Mouse (Mus musculus): Measurements from ENCODE around the gene Vmn1r183.
"Not testable (repeated sequence)": the region's sequence is repeated elsewhere in the genome, so short reads cannot be mapped to it uniquely, and the experiment has no call there.

The Vmn1r183 gene

GRCm38 (mm10) chr7:24052660-24053304 is at the start of gene Vmn1r183:
TSS of gene Vmn1r183 (plus strand) at chr7:24053254.
- DNase-seq (ENCODE audit: low read depth, low spot score): no peak

DNA sequence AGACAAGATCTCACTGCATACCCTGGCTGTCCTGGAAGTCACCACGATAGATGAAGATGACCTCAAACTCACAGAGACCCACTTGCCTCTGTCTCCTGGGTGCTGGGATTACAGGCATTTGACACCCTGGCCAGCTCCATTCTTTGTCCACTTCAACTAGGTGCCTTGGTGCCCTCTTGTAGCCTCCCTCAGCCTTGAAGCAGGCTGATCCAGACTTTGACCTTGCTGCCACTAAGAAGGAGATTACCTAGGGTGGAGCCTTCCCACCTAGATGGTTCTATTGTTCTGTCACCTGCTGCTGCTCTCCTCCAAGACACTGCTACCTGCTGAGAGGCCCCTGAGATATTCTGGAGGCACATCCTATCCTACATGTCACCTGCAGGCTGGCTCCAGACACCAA is 21.4 kb downstream of the Vmn1r183 start:
- not testable (repeated sequence) for DNase-seq (ENCODE audit: low read depth, low spot score)

DNA sequence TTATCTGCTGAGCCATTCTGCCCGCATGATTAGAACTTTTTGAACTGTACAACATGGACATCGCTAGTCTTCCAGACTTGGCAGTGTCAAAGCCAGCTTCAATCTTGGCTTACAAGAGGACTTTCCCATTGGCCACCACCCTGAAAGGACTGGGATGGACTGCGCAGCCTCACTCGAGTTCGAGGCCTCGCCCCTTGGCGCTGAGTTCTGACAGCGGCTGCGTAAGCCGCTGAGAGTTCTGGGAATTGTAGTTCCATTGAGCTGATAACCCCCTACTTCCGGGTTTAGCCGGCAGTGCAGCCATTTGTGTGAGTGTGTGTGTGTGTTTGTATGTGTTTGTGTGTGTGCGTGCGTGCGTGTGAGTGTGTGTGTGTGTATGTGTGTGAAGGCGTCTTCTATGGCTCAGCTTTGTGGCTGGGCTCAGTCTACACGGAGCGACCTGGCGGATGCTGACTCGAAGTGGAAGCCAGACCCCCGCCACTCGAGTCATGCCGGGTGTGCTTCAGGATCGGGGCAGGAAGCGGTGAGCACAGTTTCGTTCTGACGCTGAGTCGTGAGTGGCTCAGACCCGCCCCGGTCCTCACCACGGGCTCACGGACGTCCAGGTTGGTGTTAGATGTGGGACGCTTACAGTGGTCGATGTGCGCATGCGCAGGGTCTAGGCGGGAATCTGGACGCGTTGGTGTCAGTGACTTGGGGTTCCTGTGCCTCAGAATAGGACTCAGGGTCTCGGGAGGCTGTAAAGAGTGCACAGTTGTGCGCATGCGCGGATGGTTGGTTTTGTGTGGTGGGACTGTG is 28.8 kb downstream of the Vmn1r183 start, which contains the start of gene Zfp180:
Gene Zfp180 (plus strand): TSS at position 291 of the 798 bp plus-strand sequence.
- DNase-seq (ENCODE audit: low read depth, low spot score): peak; percentile 98

GRCm38 (mm10) chr7:24082457-24083235 is 29.6 kb downstream of the Vmn1r183 start:
- peak; percentile 18 for DNase-seq (ENCODE audit: low read depth, low spot score)

GRCm38 (mm10) chr7:24086871-24087270 is 33.8 kb downstream of the Vmn1r183 start:
- peak; percentile 33 for DNase-seq (ENCODE audit: low read depth, low spot score)

DNA sequence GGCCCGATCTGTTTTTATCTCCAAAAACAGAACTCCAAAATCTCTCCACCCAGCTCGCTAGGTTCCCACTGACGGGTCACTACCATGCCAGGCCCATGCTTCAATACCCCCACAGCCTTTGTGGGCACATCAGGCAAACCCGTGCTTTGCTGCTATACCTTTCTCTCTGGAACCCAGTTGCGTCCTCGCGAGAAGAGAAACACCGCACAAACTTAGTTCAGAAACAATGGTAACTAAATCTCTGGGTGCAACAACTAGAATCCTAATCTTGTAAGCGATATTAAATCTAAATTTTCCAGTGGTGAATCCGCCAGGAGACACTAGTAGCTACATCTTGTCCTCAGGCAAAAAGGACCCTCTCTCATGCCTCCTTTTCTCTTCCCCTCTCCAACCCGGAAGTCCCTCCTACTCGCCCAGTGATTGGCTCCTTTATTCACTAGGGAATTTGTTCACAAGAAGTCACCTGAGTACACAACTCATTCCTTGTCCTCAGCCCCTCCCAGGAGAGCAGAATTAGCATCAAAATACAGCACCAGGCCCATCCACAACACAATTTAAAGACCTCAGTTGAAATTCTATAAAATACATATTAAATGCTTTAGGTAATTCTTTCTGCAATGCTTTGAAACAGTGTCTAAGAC is 34.6 kb downstream of the Vmn1r183 start:
- DNase-seq (ENCODE audit: low read depth, low spot score): no peak

DNA sequence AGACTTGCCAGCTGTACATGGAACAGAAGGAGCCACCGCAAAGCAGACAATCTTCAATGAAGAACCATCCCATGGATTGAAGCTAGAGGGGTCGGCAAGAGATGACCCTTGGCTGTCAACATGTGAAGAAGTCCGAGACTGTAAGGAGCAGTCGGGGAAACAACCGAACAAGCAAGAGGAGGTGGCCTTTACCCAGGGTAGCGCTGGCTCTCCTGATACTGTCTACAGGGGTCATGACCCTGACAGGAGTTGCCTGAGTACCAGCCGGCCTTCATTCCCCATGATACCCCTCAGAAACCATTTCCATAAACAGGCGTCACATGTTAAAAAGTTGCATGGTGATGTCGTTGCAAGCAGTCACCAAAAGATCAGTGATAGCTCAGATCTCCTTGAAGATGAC is 51.3 kb downstream of the Vmn1r183 start:
- DNase-seq (ENCODE audit: low read depth, low spot score): no peak

GRCm38 (mm10) chr7:24105144-24105703 is 52.2 kb downstream of the Vmn1r183 start:
- DNase-seq (ENCODE audit: low read depth, low spot score): no peak

- no peak for DNase-seq (ENCODE audit: low read depth, low spot score)
Observed at GRCm38 (mm10) chr7:24110839-24111238, 57.8 kb downstream of the Vmn1r183 start.

GRCm38 (mm10) chr7:24111772-24112155 is 58.7 kb downstream of the Vmn1r183 start:
- no peak for DNase-seq (ENCODE audit: low read depth, low spot score)

GRCm38 (mm10) chr7:24112156-24112856 is 59.3 kb downstream of the Vmn1r183 start, which contains the start of gene Zfp112:
TSS of gene Zfp112 (plus strand) at chr7:24112314.
- no peak for DNase-seq (ENCODE audit: low read depth, low spot score)

GRCm38 (mm10) chr7:24113001-24113400 is 59.9 kb downstream of the Vmn1r183 start:
- DNase-seq (ENCODE audit: low read depth, low spot score): peak; percentile 19
